In the genomic region with DNA sequence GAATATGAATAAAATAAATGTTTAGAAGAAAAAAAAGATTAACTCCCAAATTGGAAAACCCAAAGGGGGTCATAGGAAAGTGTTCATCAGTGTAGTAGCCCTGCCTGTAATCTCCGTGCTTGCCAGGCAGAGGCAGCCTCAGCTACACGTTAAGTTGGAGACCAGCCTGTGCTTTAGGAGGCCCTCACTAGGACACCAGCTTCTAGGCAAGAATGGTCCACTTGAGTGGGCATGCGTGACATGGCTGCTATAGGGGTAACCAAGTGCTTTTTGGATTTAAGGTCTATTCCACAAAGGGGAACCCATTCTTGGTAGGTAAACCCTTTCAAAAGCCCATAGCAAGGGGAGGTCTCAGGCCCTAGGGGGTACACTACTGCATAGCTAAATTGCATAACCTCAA, we compare ENCODE assay signal across 8 mouse cellular contexts. TPM values are rescaled to one million over a fixed set of nuclear protein-coding genes. Genes with fewer than 3 reads are reported as not detected.
DNase-seq lines count a peak whose midpoint lies in the region; ATAC-seq and TF ChIP-seq lines count a peak whose summit lies in the region.

No protein-coding gene starts in this region.

- no peak for ATAC-seq in forebrain, embryonic 13.5 days
- ATAC-seq in liver, embryonic 16.5 days (ENCODE audit: low read depth), result no peak

- peak overlapping the region; percentile 86 for H3K9ac ChIP-seq in forebrain, embryonic 13.5 days
- peak overlapping the region; percentile 89 for H3K9ac ChIP-seq in liver, embryonic 16.5 days (ENCODE audit: low read depth, low read length)

- H3K9me3 ChIP-seq in E14TG2a.4 (ENCODE audit: low read length), result no peaks in the 10 kb centered on the region
- no peaks in the 10 kb centered on the region for H3K9me3 ChIP-seq in forebrain, embryonic 13.5 days (replicated peaks)
- no peaks in the 10 kb centered on the region for H3K9me3 ChIP-seq in liver, embryonic 16.5 days (replicated peaks; ENCODE audit: control insufficient read depth, low read length)

- peak overlapping the region; percentile 96 for H3K4me3 ChIP-seq in E14TG2a.4 (replicated peaks; ENCODE audit: low read length)
- H3K4me3 ChIP-seq in forebrain, embryonic 13.5 days, result peak overlapping the region; percentile 88
- peak overlapping the region; percentile 98 for H3K4me3 ChIP-seq in liver, embryonic 16.5 days (ENCODE audit: low read depth, low read length)

- peaks cover 48% of the 10 kb centered on the region for H3K36me3 ChIP-seq in E14TG2a.4 (ENCODE audit: insufficient read depth, low read length)
- H3K36me3 ChIP-seq in forebrain, embryonic 13.5 days (ENCODE audit: poor library complexity, severe bottlenecking), result peaks cover 17% of the 10 kb centered on the region
- H3K36me3 ChIP-seq in liver, embryonic 16.5 days (ENCODE audit: control insufficient read depth, insufficient read depth), result peaks cover 29% of the 10 kb centered on the region

- 27% methylated on average over 3 of the region's 3 CpGs for WGBS in forebrain, embryonic 13.5 days
- WGBS in liver, embryonic 16.5 days (ENCODE audit: insufficient replicate concordance), result 9% methylated on average over 3 of the region's 3 CpGs

- no peak for TF ChIP-seq CTCF in E14TG2a.4 (conservative IDR thresholded peaks at IDR 0.05; ENCODE audit: low read length)

- no peaks in the 10 kb centered on the region for H3K27me3 ChIP-seq in E14TG2a.4 (ENCODE audit: insufficient read depth, low read length)
- H3K27me3 ChIP-seq in forebrain, embryonic 13.5 days, result no peaks in the 10 kb centered on the region
- no peaks in the 10 kb centered on the region for H3K27me3 ChIP-seq in liver, embryonic 16.5 days (ENCODE audit: control insufficient read depth, insufficient read depth, low read depth, low read length)

- DNase-seq in cerebellum, adult 9-11 months, result peak; percentile 17
- no peak for DNase-seq in cerebellum, postnatal 36 days
- no peak for DNase-seq in adrenal gland, postnatal 36 days
- DNase-seq in kidney, postnatal 14 days, result no peak
- DNase-seq in left cerebral cortex, adult 8-10 months (ENCODE audit: low spot score in 2 of 2), result no peak

- H3K27ac ChIP-seq in forebrain, embryonic 13.5 days, result no peak overlapping the region
- peak overlapping the region; percentile 96 for H3K27ac ChIP-seq in liver, embryonic 16.5 days (ENCODE audit: low read length)

- peak overlapping the region; percentile 77 for H3K4me2 ChIP-seq in forebrain, embryonic 13.5 days
- peak overlapping the region; percentile 83 for H3K4me2 ChIP-seq in liver, embryonic 16.5 days (ENCODE audit: low read depth, low read length)

- H3K4me1 ChIP-seq in E14TG2a.4 (replicated peaks; ENCODE audit: low read depth, low read length), result peaks cover 12% of the 10 kb centered on the region
- peaks cover 24% of the 10 kb centered on the region for H3K4me1 ChIP-seq in forebrain, embryonic 13.5 days
- H3K4me1 ChIP-seq in liver, embryonic 16.5 days (ENCODE audit: control insufficient read depth, low read depth, low read length), result peaks cover 11% of the 10 kb centered on the region

RNA-seq across cellular contexts. Expression of gene Wdhd1, which starts 1.2 kb away (rescaled TPM):
- polyA plus RNA-seq in forebrain, embryonic 13.5 days (2015; fragmentation: Nextera tagmentation; extraction: Ambion mirVana), result 30.2 and 33.9 TPM in 2 replicates
- 29.5 and 33.8 TPM in 2 replicates for polyA plus RNA-seq in liver, embryonic 16.5 days (2015; fragmentation: Nextera tagmentation; extraction: Ambion mirVana)
- 1 to 10 TPM; 1.9 to 3.0 TPM for total RNA-seq in adrenal gland, postnatal 36 days (2021)
- total RNA-seq in left cerebral cortex, adult 8-10 months (2022), result 1 to 10 TPM; 5.0 to 6.5 (median 5.5) TPM

RNA-seq across cellular contexts. Expression of gene Socs4, which starts 1.3 kb away (rescaled TPM):
- polyA plus RNA-seq in forebrain, embryonic 13.5 days (2015; fragmentation: Nextera tagmentation; extraction: Ambion mirVana), result 4.5 and 4.9 TPM in 2 replicates
- 1.8 and 2.2 TPM in 2 replicates for polyA plus RNA-seq in liver, embryonic 16.5 days (2015; fragmentation: Nextera tagmentation; extraction: Ambion mirVana)
- 10 to 100 TPM; 20.8 to 23.1 TPM for total RNA-seq in adrenal gland, postnatal 36 days (2021)
- total RNA-seq in left cerebral cortex, adult 8-10 months (2022), result 10 to 100 TPM; 11.7 to 12.9 (median 12.0) TPM

RNA-seq across cellular contexts. Expression of gene Mapk1ip1l, which starts 22.6 kb away (rescaled TPM):
- polyA plus RNA-seq in forebrain, embryonic 13.5 days (2015; fragmentation: Nextera tagmentation; extraction: Ambion mirVana), result 66.5 and 72.1 TPM in 2 replicates
- 27.0 and 30.9 TPM in 2 replicates for polyA plus RNA-seq in liver, embryonic 16.5 days (2015; fragmentation: Nextera tagmentation; extraction: Ambion mirVana)
- total RNA-seq in adrenal gland, postnatal 36 days (2021), result 10 to 100 TPM; 79.2 to 82.5 TPM
- total RNA-seq in left cerebral cortex, adult 8-10 months (2022), result 10 to 100 TPM; 52.3 to 54.7 (median 54.3) TPM
